Mouse (Mus musculus) adrenal gland, postnatal 14 days (tissue): ENCODE results near the gene Cdsn. TPM values are rescaled to one million over a fixed set of nuclear protein-coding genes. Genes with fewer than 3 reads are reported as not detected.

Source experiments
- DNase-seq: peaks from one replicate; pipeline ENCODE4 v3.0.0; 2021; ENCODE audit warnings: mixed read lengths
- total RNA-seq: library from RNA; stranded (reverse); gene quantifications from 2 replicates; pipeline ENCODE4 v1.2.3, GENCODE M21; 2021

The Cdsn gene
- total RNA-seq, 1 experiment from 2014 or later, result 0.37 TPM

DNA sequence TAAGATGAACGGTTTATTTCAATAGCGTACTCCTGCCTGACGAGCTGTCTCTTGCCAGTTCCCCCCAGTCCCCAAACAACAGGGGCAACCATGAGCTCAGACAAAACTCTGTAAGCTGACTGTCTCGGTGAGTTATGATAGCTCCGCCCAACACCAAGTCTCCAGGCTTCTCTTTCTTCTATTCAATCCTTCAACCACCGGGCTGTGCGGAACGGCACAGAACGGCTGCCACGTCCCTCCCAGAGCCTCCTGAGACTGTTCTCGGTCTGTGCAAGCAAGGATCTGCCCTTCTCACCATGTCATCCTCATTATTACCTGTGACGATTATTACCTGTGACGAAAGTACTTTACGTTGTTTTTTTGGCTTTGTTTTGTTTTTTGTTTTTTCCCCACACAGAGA lies 18.9 kb downstream of the Cdsn start:
- DNase-seq, result no peak

DNA sequence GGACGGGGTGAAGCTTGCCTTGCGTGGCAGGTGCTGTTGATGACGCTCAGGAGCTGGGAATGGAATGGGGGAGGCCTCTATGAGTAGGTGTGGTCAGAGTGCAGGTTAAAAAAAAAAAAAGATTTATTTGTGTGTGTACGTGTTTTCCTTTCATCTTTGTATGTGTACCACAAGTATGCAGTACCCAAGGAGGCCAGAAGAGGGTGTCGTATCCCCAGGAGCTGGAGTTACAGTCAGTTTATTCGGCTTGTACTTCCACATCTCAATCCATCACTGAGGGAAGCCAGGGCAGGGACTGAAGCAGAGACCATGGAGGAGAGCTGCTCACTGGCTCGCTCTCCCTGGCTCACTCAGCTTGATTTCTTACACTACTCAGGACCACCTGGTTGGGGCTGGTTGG lies 19.5 kb downstream of the Cdsn start:
- no peak for DNase-seq

GRCm38 (mm10) chr17:35578211-35578610 lies 26.3 kb downstream of the Cdsn start:
- DNase-seq, result peak; percentile 88

DNA sequence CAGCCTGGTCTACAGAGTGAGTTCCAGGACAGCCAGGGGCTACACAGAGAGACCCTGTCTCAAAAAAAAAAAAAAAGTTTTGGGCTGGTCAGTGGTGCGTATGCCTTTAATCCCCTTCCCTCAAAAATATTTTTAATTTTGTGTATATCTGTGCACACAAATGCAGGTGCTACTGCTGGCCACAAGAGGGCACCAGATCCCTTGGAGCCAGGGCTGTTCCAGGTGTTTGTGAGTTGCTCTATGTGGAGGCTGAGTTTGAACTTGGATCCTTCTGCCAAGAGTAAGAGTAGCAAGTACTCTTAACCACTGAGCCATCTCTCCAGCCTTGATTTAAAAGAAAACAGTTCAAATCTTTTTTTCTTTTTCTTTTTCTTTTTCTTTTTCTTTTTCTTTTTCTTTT lies 31.0 kb downstream of the Cdsn start:
- DNase-seq, result peak; percentile 30

- DNase-seq, result peak; percentile 87
Observed at GRCm38 (mm10) chr17:35584330-35584937, 32.5 kb downstream of the Cdsn start.

- DNase-seq, result no peak
Observed at GRCm38 (mm10) chr17:35587291-35587690, 35.4 kb downstream of the Cdsn start.

GRCm38 (mm10) chr17:35588387-35588786 lies 36.5 kb downstream of the Cdsn start:
- no peak for DNase-seq

GRCm38 (mm10) chr17:35590410-35591218 lies 38.7 kb downstream of the Cdsn start:
- peak; percentile 88 for DNase-seq

- no peak for DNase-seq
Observed at GRCm38 (mm10) chr17:35591219-35591578, 39.3 kb downstream of the Cdsn start.

- DNase-seq, result no peak
Observed at GRCm38 (mm10) chr17:35591731-35592130, 39.8 kb downstream of the Cdsn start.

DNA sequence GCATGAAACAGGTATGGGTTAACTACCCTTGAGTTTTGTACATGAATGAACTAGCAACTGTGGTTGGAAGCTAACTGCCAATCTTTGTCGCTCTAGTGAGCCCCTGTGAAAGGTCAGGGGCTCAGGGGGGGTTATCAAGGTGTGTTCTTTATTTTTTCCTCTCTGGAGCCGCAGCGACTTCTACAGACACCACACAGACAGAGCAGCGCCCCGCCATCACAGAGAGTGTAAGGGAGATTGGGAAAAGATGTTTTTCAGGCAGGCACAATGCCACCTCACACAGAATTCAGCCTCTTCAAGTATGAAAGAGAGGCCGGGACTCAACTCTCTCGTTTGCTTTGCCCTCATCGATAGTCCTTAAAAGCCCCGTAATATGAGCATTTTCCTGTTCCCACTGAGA lies 40.2 kb downstream of the Cdsn start:
- DNase-seq, result no peak

- DNase-seq, result no peak
Observed at GRCm38 (mm10) chr17:35593786-35594185, 41.9 kb downstream of the Cdsn start.

DNA sequence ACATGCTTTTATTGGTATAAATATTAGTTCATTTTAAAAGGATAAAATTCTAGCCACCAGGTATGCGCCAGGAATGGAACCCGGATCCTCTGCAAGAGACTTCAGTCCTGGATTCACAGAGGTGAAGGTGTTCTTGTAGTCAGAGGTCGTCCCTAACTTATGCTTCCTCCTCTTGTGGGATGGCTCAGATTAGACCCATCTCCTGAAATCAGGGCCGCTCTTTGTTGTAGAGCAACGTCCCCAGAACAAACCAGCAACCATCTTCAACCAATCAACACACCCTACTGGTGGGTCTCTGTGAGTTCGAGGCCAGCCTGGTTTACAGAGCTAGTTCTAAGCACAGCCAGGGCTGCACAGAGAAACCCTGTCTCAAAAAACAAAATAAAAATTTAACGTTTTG lies 42.5 kb downstream of the Cdsn start:
- no peak for DNase-seq

DNA sequence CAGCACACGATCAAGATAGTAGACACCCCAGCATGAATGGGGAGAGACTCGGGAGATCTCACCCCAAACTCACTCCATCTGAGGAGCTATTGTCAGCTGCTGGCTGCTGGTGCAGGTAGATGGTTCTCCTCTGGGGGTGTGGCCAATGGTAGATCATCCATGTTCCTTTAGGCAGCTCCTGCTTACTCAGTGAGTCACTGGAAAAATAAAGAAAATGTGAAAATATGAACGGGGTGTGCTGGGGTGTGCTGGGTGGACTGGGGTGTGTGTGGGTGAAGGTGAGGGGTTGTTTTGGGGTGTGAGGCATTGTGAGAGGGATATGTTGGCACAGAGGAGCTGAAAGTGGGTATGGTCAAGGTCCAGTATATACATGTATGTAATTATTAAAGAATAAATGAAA lies 45.5 kb downstream of the Cdsn start:
- no peak for DNase-seq

- DNase-seq, result no peak
Observed at GRCm38 (mm10) chr17:35601249-35601648, 49.3 kb downstream of the Cdsn start, which contains the start of gene Sfta2. Gene Sfta2, plus strand, starts transcription at chr17:35601549.

DNA sequence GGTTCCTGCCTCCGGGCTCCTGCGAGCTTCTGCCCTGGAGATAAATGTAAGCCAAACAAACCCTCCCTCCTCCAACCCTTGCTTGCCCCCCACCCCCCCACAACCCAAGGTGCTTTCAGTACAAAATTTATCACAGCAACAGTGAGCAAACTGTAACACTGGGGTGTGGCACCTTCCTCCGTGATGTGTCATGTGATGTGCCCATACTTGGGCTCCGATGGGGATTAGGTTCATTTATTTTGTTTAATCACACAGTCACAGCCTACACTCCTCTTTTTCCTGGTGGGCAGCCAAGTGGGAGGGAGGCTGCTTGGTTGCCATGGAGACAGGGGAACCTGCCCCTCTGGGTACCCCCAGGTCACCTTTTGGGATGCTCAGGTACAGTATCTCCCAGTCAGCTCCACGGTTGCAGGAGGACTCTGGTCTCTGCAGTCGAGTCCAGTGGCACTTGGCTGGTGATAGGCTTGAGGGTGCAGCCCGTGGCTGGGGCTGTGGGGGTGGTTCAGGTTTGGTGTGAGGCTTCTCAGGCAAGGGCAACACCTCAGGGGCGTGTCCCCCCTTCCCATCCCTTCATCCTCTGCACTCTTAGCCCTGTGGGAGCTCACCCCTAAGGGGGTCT lies 49.9 kb downstream of the Cdsn start:
- DNase-seq, result no peak

Other genes starting within 250 kb of the Cdsn start
- 1.7 and 2.7 TPM in 2 replicates for gene H2-Q1, start 231.7 kb upstream of the Cdsn start, total RNA-seq
- 0.49 and 1.3 TPM in 2 replicates for gene H2-Q2, start 209.9 kb upstream of the Cdsn start, total RNA-seq
- 16.3 and 26.4 TPM in 2 replicates for gene H2-Q4, start 172.5 kb upstream of the Cdsn start, total RNA-seq
- 0.74 and 7.4 TPM in 2 replicates for gene H2-Q6, start 127.3 kb upstream of the Cdsn start, total RNA-seq
- gene H2-Q7, start 113.0 kb upstream of the Cdsn start, total RNA-seq, result 2.7 and 11.1 TPM in 2 replicates
- gene H2-Q10, start 82.0 kb upstream of the Cdsn start, total RNA-seq, result 4.4 and 61.3 TPM in 2 replicates
- gene Pou5f1, start 46.1 kb upstream of the Cdsn start, total RNA-seq, result 0.26 and 0.45 TPM in 2 replicates
- gene Tcf19, start 35.3 kb upstream of the Cdsn start, total RNA-seq, result 19.9 and 21.4 TPM in 2 replicates
- 12.0 and 14.3 TPM in 2 replicates for gene Cchcr1, start 35.0 kb upstream of the Cdsn start, total RNA-seq
- gene Psors1c2, start 18.9 kb upstream of the Cdsn start, total RNA-seq, result not detected in 2 replicates
- not detected in 2 replicates for gene 2300002M23Rik, start 15.3 kb downstream of the Cdsn start, total RNA-seq
- gene Sfta2, start 49.4 kb downstream of the Cdsn start, total RNA-seq, result not detected in 2 replicates
- gene Gm9573, start 74.5 kb downstream of the Cdsn start, total RNA-seq, result not detected in 2 replicates
- gene Mucl3, start 91.6 kb downstream of the Cdsn start, total RNA-seq, result not detected in 2 replicates
- gene Vars2, start 115.5 kb downstream of the Cdsn start, total RNA-seq, result 49.6 and 52.0 TPM in 2 replicates
- gene Gtf2h4, start 121.6 kb downstream of the Cdsn start, total RNA-seq, result 24.3 and 24.7 TPM in 2 replicates
- 36.3 and 36.4 TPM in 2 replicates for gene Ddr1, start 152.5 kb downstream of the Cdsn start, total RNA-seq